Mouse (Mus musculus) ES-E14 (cell line): Measurements from ENCODE around the gene Gdf7.

Experiments used
- CHD2 ChIP-seq: IDR thresholded peaks from 2 replicates; pipeline ENCODE4 v1.6.1; 2014; ENCODE audit warnings: mild to moderate bottlenecking, low read depth, low read length, inconsistent platforms
- HCFC1 ChIP-seq: IDR thresholded peaks from 2 replicates; pipeline ENCODE4 v1.6.1; 2012; ENCODE audit warnings: low read length, inconsistent platforms, borderline replicate concordance; ENCODE audit not compliant: insufficient read depth
- ZC3H11A ChIP-seq: IDR thresholded peaks from 2 replicates; pipeline ENCODE4 v1.6.1; 2012; ENCODE audit warnings: low read depth, mild to moderate bottlenecking, inconsistent platforms, low read length, borderline replicate concordance
- ZNF384 ChIP-seq: IDR thresholded peaks from 2 replicates; pipeline ENCODE4 v1.6.1; 2012; ENCODE audit warnings: low read depth, low read length, inconsistent platforms

- no peak for TF ChIP-seq ZC3H11A
- no peak for TF ChIP-seq CHD2
- no peak for TF ChIP-seq HCFC1
- TF ChIP-seq ZNF384: no peak
Measured at GRCm38 (mm10) chr12:8339591-8340319, 38.0 kb upstream of the Gdf7 start.
